Mouse (Mus musculus) v-Abl transformed pro-B cells (cell line): ENCODE measurements around the gene Tnip1.
"Not testable (repeated sequence)": the region's sequence is repeated elsewhere in the genome, so short reads cannot be mapped to it uniquely, and the experiment has no call there.

Experiments
- in situ Hi-C, 2 experiments: fragments of 400-800 bp; cut with MboI; formaldehyde crosslinking; loops; one replicate each; pipeline ENCODE4 v1.15.1; 2025; ENCODE audit not compliant: unreplicated experiment in 2 of 2

The Tnip1 gene

DNA sequence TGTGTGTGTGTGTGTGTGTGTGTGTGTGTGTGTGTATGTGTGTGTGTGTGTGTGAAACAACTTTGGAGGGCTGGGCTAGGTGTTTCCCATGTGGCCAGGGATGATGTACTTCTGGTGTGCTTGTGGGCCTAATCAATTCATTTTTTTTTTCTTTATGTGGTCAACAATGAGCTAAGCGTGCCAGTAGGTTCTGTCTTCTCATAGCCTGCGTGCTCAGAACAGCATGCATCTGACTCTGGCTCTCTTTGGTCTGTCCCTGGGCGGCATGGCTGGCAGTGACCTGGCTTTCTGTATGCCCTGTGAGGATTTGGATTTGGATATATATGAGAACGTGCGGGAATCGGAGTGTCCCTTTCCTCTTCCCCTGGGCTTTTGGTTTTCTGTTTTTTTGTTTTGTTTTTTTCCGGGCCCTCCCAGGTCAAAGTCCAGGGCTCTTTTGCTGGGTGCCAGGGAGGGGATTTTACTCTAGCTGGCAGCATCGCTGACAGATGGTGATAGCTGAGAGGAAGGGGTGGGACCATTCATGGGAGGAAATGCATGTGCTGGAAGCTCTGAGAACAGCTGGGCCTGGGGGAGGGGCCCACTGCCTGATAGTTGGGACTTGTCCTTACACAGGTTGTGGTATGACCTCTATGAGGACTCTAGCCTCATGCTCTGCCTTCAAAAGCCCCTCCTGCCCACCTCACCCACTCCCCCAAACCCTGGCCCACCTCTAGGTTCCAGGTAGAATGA, 10.9 kb upstream of the Tnip1 start:
- in situ Hi-C loops = no loop called here

DNA sequence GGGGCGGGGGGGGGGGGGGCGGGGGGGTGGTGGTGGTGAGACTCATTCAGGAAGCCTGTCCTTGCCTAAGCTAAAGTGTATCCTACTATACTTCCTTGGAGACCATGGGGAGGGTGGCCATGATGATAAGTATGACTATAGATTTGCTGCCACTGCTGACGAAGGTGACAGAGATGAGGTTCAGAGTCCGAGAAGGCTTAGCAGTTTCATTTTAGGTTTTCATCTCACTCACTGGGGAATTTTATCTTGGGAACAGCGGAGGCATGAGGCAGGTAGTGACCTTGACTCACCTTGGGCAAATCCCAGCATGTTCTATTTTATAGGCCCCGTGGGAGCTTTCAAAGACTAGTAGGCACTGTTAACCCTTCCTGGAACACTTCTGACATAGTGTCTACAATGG, 10.1 kb upstream of the Tnip1 start:
- in situ Hi-C loops = no loop called here

DNA sequence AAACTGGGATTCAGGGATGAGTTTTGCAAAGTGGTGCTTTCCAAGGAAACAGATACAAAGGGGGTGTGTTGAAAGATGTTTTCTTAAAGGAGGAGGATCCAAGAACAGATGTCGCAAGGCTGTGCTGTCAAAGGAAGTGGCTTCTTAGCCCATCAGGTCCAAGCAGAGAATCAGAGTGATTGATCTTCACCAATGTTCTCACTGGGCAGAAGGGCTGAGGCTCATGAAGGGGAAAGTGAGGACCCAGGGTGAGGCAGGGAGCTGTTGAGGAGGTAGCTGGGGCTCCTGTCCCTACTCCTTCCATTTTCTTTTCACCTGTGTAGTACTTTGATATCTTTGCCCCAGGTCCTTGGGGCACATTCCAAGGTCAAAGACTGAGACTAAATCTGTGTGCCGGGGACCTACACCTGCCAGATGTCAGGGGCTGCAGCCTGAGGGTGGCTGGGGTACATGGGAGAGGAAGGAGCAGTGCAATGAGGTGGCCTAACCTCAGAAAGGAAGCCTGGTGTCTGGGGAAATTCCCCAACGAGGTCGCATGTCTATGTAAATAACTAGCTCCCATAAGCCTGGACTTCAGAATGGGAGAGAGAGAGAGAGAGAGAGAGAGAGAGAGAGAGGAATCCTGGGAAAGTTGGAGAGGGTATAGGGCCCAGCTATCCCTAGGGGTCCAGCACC, 9.5 kb upstream of the Tnip1 start:
- in situ Hi-C loops = no loop called here

DNA sequence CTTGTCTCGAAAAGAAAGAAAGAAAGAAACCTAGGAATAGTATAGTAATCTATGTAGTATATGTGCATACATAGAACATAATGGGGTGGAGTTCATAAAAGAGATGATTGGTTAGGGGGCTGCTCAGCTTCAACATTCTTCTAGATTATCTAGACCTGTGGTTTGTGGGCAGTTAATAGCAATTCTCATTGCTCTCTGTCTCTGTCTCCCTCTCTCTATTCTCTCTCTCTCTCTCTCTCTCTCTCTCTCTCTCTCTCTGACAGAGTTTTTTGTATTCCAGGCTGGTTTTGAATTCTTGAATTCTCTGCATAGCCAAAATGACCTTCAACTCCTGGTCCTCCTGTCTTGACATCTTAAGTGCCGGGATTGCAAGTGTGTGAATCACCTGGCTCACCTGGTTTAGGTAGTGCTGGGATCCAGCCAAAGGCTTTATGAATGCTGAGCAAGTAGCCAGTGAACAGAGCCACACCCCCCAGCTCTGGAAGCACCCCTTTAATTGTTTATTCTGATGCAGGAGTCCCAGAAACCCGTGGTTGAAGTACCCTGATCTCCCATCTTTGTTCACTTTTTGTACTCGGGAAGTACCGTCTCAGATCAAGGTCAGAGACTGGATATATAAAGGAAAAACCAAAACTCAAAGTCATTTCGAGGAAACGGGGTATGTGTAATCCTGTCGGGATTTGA, 8.8 kb upstream of the Tnip1 start:
- in situ Hi-C loops = no loop called here

DNA sequence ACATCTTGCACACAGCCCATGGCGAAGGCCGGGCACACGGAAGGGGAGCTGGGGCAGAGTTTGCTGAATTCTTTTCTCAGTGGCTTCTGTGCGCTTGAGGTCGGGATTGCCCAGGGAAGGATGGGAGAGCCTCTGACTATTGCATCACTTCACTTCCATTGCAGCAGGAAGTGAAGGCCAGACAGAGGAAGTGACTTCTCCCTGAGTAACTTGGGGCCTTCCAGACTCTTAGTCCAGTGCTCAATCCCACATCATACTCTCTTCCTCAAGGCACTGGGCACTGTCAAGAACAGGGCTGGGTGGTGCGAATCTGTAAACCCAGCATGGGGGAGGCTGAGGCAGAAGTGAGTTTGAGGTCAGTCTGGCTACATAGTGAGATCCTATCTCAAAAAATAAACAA, 2.5 kb upstream of the Tnip1 start:
- in situ Hi-C loops = no loop called here

DNA sequence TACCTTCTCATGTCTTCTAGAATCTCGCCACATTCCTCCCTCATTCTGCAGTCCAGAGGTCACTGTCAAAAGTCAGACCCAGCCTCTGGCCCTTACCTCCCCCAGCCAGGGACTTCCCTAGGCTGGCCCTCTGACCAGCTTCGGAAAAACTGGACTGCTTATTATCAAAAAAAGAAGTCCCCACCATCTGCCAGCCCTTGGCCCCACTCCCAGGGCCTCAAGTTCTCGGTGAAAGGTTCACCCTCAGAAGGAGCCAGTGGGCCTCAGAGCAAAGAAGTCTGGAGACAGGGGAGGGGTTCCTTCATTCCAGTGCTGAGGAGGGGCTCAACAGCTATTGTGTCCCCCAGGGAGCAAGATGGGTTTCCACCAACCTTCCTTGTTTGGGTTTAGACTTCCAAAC, 796 bp downstream of the Tnip1 start:
- in situ Hi-C loops = no loop called here

DNA sequence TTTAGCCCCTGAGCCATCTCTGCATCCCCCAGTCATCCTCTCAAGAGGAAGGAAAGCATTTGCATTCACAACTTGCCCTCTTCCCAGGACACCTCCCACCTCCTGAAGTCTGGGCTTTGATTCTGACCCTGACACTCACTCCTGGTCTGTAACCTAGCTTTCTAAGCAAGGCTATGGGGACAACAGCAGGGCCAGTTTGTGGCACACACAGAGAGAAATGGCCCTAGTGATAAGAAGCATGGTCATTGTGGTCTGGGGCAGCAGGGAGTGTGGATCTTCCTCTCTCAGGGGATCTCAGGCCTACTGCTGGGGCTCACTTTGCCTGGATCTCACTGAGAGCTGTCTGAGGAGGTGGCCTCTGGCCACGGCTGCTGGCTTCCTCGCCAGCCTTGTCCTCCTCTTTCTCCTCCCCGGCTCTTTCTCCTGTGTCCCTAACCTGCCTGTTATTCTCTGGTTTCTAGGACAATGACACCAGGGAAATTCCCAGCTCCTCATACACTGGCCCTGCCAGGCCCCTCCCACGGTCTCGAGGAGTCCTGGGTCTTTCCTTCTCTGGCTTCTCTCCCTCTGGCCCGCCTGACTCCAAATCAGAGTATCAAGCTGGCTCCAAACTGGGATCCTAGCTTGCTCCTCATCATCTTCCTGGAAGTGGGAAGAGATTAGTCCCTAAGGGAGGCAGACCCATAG, 1.4 kb downstream of the Tnip1 start:
- in situ Hi-C loops = no loop called here

DNA sequence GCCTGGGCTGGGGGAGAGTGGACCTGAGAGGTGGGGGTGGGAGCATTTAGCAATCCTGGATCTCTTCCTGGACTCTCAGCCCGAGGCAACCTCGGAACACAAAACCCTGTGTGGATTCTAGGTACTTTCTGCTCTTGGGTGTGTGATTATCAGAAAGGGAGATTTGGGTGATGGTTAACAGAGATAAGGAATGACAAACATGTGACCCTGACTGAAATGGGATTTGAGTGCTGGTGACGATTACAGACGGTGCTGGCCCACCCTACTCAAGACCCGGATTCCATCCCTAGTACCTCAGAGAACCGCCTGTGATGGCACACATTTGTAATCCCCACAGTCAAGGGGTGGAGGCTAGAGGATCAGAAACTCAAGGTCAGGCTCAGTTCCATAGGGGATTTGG, 2.5 kb downstream of the Tnip1 start:
- in situ Hi-C loops = no loop called here

DNA sequence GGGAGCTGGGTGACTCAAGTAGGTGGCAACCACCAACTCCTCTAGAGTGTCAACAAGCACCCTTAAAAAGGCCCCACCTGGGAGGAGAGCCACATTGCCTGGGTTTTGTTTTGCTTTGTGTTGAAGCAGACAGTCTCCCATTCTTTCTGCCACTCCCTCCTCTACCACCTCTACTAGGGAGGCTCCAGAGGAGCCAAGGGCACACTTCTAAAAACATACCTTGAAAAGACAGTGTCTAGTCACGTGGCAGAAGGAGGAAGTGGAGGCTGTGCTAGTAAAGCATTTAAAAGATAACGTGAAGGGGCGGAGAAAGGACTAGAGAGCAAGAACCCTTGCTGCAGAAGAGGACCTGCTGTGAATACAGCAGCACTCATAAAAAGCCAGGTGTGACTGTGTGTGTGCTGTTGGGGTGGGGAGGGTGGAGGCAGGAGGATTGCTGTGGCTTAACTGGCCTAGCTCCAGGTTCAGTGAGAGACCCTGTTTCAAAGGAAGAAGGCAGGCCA, 4.1 kb downstream of the Tnip1 start:
- in situ Hi-C loops = no loop called here

DNA sequence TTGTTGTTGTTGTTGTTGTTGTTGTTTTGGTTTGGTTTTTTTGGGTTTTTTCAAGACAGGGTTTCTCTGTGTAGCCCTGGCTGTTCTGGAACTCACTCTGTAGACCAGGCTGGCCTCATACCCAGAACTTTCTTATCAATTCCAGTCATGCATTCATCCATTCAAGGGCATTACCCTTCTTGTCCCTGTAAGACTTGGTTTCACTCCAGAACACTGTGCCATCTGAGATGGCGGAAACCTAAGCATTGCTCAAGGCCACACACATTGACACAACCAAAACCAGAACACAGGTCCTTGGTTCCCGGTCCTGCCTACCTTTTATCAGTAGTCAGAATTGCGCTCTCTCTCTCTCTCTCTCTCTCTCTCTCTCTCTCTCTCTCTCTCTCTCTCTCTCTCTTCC, 5.0 kb downstream of the Tnip1 start:
- in situ Hi-C loops = not testable (repeated sequence)

DNA sequence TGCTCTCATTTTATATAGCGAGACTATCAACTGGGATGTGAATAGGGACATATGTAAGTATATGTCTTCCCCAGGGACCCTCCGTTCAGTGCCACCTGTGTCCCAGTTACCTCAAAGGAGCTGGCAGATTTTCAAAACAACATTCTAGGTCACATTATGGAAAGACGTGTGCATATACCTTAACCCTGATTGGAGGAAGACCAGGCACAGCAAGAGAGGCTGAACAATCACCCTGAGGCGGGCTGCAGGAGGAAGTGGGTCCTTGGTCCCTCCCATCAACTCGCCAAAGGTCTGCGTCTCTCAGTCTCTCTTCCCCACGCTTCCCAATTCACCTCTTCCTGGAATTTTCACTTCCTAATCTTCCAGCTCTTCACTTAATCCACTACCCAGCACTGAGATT, 5.8 kb downstream of the Tnip1 start:
- in situ Hi-C loops = no loop called here

DNA sequence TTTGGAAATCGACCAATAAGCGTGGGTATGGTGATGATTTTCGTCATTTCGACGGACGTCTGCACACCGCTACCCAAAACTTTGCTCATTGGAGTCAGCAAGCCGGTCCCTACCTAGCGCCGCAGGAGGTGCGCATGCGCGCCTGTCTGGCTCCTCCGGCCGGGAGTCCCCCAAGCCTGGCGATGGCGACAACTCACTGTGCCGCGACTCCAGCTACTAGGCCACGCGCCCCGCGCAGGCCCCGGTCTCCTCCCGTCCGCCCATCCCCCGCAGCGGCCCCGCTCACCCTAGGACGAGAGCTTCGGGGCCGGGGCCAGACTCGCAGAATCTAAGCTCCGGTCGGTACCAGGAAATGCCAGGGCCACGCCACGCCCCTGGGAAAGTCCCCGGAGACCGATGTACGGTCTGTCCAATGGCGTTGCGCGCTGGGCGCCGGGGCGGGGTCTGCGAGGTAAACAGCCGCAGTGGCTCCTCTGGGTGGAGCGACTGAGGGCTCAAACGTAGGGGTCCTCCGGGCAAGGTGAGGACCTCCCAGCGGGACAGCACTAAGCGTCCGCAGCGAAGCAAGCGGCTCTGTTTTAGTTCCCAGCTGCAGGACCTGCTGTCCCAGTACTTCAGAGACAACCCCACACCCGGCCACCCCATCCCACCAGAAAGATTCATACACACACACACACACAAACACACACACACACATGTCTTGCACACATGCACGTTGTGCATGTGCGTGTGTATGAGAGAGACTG, 6.8 kb downstream of the Tnip1 start:
- in situ Hi-C loops = no loop called here

DNA sequence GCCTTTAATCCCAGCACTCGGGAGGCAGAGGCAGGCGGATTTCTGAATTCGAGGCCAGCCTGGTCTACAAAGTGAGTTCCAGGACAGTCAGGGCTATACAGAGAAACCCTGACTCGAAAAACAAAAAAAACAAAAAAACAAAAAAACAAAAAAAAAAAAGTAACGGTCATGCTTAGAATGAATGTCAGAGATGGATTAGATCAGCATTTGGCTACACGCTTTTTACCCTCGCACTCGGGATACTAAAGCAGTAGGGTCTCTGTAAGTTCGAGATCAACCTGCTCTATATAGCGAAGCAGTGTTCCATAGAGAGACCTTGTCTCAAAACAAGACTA, 7.3 kb downstream of the Tnip1 start:
- in situ Hi-C loops = not testable (repeated sequence)

DNA sequence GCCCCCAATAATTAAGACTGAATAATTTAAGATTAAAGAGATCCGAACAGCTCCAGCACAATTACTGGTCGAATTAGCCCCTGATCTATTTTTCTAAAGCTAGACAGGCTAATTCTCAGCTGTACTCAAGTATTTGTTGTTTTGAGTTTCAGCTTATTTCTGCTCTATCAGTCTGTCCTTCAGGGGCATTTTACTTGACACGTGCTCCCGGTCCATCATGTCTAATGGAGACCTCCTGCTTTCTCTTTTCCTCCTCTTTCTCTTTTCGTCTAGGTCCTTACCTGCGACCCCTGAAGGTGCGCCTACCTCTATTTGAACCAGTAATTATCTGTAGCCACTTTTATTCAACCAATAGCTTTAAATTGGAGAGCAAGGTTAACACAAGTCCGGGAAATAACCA, 8.0 kb downstream of the Tnip1 start:
- in situ Hi-C loops = no loop called here

DNA sequence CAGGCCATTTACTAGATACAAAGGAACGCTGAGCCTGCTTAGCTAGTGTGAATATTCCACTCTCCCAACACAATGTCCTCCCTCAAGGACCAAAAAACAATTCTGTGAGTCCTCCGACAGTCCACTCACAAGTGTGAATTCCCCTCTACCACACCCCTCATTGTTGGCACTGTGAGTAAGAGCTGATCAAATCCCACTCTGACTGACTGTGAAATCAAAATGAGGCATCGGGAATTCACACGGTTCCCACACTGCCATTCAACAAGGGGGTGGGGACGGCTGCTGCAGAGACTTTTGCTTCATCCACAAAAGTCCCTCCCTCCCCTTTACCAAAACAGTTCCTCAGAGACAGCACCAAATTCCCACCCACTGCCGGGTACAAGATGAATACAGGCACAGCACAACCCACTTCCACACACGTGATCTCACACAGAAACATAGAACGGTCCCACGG, 8.7 kb downstream of the Tnip1 start:
- in situ Hi-C loops = no loop called here

DNA sequence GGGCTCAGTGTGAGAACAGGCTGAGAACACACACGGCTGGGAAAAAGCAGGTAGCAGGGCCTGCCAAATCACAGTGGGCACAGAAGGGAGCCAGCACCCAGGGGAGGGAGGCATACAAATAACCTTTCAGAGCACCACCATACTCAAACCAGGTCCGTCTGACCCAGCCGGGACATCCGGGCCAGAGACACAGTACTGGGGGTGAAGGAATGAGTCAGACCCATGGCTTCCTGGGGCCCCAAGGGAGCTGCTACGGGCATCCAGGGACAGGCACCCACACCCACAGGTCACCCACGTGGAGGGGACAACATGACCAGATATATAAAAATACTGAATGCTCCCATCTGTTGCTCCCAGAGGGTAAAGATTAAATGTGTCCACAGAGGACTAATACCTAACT, 10.1 kb downstream of the Tnip1 start:
- in situ Hi-C loops = no loop called here

DNA sequence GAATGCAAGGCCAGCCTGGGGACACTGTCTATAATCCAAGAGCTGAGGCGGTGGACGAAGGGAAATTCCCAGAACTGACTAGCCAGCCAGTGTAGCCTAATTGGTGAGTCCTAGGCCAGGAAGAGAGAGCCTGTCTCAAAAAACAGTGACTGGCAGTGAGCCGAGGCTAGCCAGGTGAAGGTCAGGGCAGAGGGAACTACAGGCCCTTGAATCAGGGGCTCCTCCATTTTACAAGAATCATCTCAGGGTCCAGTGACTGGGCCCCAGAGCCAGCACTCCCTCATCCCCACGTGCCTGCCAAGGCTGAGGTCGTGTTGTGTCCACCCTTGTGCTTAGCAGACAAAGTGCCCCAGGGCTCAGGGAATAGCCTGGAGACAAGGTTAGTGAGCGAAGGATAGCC, 12.0 kb downstream of the Tnip1 start:
- in situ Hi-C loops = no loop called here

DNA sequence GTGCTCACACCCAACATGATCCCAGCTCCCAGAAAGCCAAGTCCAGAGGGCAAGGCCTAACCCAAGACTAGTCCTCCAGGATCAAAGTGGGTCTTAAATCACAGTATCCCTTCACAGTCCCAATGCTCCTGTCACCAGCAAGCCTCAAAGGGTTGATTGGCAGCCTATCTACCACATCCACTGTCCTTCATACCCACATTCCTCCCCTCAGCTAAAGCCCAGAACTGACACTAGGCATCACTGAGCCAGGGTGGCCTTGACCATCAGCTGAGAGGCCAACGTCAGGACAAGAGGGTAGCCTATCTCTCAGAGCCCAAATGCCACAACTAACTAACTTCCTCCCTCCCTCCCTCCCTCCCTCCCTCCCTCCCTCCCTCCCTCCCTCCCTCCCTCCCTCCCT, 13.0 kb downstream of the Tnip1 start:
- in situ Hi-C loops = no loop called here

DNA sequence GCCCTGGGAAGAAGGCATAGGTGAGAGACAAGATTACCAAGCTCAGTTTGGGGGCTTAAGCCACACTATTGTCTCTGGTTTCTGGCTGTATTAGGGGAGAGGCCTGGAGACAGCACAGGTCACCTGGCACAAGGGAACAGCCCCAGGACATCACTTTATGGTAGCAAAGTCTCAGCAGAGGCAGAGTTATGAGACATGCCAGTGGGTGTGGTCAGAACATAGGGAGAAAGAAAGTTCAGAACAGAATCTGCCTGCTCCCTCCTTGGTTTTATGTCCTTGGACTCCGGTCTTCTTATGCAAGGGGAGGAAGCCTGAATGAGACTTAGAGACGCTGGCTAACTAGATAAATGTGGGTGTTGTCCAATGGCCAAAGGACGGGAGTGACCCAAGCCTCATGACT, 18.0 kb downstream of the Tnip1 start:
- in situ Hi-C loops = no loop called here

DNA sequence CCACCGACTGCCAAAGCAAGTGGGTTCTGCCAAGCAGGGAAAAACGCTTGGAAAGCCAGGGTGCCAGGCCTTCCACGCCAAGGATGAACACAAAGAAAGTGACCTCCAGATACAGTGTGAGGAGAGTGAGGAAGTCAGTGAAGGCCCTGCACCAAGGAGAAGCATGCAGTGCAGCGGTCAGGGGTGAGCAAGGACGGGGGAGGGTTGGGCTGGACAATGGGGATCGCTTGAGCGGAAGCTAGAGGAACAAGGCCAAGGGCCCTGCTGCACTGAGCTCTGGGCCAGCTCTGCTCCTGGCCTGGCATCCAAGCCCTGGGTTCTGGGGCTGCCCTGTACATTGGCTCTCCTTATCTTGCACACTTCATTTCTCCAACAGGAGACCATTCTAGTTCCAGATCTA, 22.7 kb downstream of the Tnip1 start:
- in situ Hi-C loops = no loop called here

DNA sequence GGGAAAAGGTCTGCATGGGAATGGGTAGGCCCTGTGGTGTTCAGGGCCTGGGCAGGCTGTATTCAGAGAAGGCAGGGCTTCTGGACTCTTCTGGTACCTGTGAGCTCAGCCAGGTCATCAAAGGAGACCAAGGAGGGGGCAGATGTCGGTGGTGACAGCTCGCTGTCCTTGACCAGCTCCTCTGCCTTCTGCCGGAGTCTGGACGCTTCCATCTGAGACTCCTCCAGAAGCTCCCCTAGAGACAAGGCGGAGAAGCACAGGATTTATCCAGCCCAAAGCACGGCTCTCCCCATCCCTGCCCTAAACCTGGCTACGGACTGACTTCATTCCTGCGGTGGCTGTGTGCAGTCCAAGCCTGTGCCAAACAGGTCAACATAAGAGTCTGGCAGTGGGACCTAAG, 23.2 kb downstream of the Tnip1 start:
- in situ Hi-C loops = no loop called here
